Mouse (Mus musculus) MEL (cell line): ENCODE data around the gene Nup160.

Source experiments
- CTCF ChIP-seq, 3 experiments: IDR thresholded peaks in 2 of 3; conservative IDR thresholded peaks in 1 of 3; 2 replicates each; pipeline ENCODE4 v1.5.1; 2011 to 2012; ENCODE audit warnings: low read length in 3 of 3, low read depth in 2 of 3, mild to moderate bottlenecking in 2 of 3, improper control_type of control experiment in 1 of 3, inconsistent platforms in 1 of 3, mixed read lengths in 1 of 3, moderate library complexity in 1 of 3; ENCODE audit not compliant: control insufficient read depth in 1 of 3, insufficient read depth in 1 of 3, poor library complexity in 1 of 3, severe bottlenecking in 1 of 3
- EP300 ChIP-seq, 2 experiments: IDR thresholded peaks; 2 replicates each; pipeline ENCODE4 v1.6.1; 2011; ENCODE audit warnings: improper control_type of control experiment in 2 of 2, low read length in 2 of 2, low read depth in 1 of 2, mild to moderate bottlenecking in 1 of 2
- ETS1 ChIP-seq: IDR thresholded peaks from 2 replicates; pipeline ENCODE4 v1.6.1; 2012; ENCODE audit warnings: low read depth, mild to moderate bottlenecking, inconsistent platforms, low read length, improper control_type of control experiment, moderate library complexity
- ZC3H11A ChIP-seq: IDR thresholded peaks from 2 replicates; pipeline ENCODE4 v1.6.1; 2012; ENCODE audit warnings: low read depth, mild to moderate bottlenecking, inconsistent platforms, low read length, improper control_type of control experiment

DNA sequence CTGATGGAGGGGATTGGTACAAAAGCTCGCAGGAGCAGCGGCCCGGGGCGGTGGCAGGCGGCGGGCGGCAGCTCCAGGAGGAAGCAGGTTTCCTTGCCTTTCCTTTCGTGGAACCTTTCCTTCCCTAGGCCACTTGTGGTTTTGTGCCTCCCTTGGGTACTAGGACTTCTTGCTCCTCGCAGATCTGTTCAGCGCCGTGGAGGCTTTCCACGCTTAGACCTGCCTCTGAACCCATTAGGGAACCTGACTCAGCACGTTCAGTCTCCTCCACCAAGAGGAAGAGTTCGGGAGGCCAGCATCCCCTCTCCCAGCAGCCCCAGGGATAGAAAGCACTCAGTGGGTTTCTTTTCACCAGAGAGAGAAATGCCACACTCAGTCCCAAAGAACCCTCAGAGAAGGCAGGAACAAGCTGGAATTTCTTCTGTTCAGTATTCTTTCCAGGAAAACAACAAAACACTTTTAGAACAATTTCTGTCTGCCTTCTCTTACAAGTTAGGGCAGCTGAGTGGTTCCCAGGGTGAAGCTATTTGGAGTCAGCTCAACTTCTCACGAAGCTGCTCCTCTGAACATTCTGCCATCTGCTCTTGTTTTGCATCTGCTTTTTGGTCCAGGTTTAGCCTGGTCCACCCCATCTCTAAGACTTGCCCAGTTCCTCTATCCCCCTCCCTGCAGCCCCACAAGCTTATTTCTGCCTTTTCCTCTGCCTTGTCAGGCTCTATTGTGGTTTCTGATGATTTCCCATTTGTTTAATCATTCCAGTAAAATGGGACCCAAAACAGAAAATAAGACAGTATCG lies 44.9 kb upstream of the Nup160 start:
- no peak for TF ChIP-seq CTCF (IDR thresholded peaks at IDR 0.05 in 2 of 3, conservative IDR thresholded peaks at IDR 0.05 in 1 of 3; ENCODE audit: control insufficient read depth in 1 of 3, insufficient read depth in 1 of 3, low read depth in 2 of 3, low read length in 3 of 3, poor library complexity in 1 of 3, severe bottlenecking in 1 of 3)
- TF ChIP-seq EP300 (IDR thresholded peaks at IDR 0.05; ENCODE audit: low read depth in 1 of 2, low read length in 2 of 2), result no peak
- TF ChIP-seq ZC3H11A, result no peak
- no peak for TF ChIP-seq ETS1
